Mouse (Mus musculus) liver, embryonic 14.5 days (tissue): ENCODE data around the gene Bcl2l11. TPM values are rescaled to one million over a fixed set of nuclear protein-coding genes. Genes with fewer than 3 reads are reported as not detected.

Source experiments
- ATAC-seq: fragments of 200-750 bp; cut with Nextera tagmentation; 2 replicates; pipeline ENCODE4 v1.8.0; 2017; ENCODE audit warnings: moderate number of reproducible peaks, mild to moderate bottlenecking, moderate library complexity; ENCODE audit not compliant: insufficient read depth
- DNase-seq, 3 experiments: peaks; one replicate each; pipeline ENCODE4 v3.0.0-alpha.2; 2012 to 2013; ENCODE audit warnings: low read depth in 3 of 3, low spot score in 3 of 3
- H3K27ac ChIP-seq: fragments of 300-500 bp; sonication (generic); 2 replicates; pipeline ENCODE4 v1.5.1; 2014; ENCODE audit warnings: moderate library complexity, mild to moderate bottlenecking, control low read depth, inconsistent platforms
- H3K27me3 ChIP-seq: fragments of 300-500 bp; sonication (generic); 2 replicates; pipeline ENCODE4 v1.6.1; 2014; ENCODE audit warnings: mild to moderate bottlenecking, low read length, moderate library complexity; ENCODE audit not compliant: control insufficient read depth, insufficient read depth
- H3K36me3 ChIP-seq: fragments of 300-500 bp; sonication (generic); replicated peaks from 2 replicates; pipeline ENCODE4 v1.6.1; 2014; ENCODE audit warnings: low read depth; ENCODE audit not compliant: control insufficient read depth, insufficient read depth
- H3K4me1 ChIP-seq, 2 experiments: fragments of 200-500 bp in 1 of 2; fragments of 300-500 bp in 1 of 2; sonication (generic) in 1 of 2; replicated peaks; 2 replicates each; pipeline ENCODE4 v1.6.1; 2012 to 2014; ENCODE audit warnings: antibody characterized with exemption in 1 of 2, inconsistent platforms in 1 of 2, low read length in 1 of 2; ENCODE audit not compliant: control insufficient read depth in 2 of 2, insufficient read depth in 2 of 2
- H3K4me2 ChIP-seq: fragments of 300-500 bp; sonication (generic); 2 replicates; pipeline ENCODE4 v1.6.1; 2014; ENCODE audit warnings: low read depth, mild to moderate bottlenecking, control low read depth, moderate library complexity
- H3K4me3 ChIP-seq, 2 experiments: fragments of 200-500 bp in 1 of 2; fragments of 300-500 bp in 1 of 2; sonication (generic) in 1 of 2; 2 replicates each; pipeline ENCODE4 v1.5.1; 2012 to 2014; ENCODE audit warnings: low read depth in 2 of 2, low read length in 2 of 2, mild to moderate bottlenecking in 2 of 2, control low read depth in 1 of 2, inconsistent platforms in 1 of 2, moderate library complexity in 1 of 2; ENCODE audit not compliant: insufficient read depth in 1 of 2
- H3K9ac ChIP-seq: fragments of 300-500 bp; sonication (generic); replicated peaks from 2 replicates; pipeline ENCODE4 v1.6.1; 2014; ENCODE audit warnings: mild to moderate bottlenecking, control low read depth, moderate library complexity
- H3K9me3 ChIP-seq: fragments of 300-500 bp; sonication (generic); 2 replicates; pipeline ENCODE4 v1.6.1; 2016; ENCODE audit warnings: low read length, mixed read lengths; ENCODE audit not compliant: control insufficient read depth
- CTCF ChIP-seq: IDR thresholded peaks from 2 replicates; pipeline ENCODE4 v1.5.1; 2016; ENCODE audit warnings: antibody characterized with exemption, low read depth, control low read depth
- EP300 ChIP-seq: IDR thresholded peaks from 2 replicates; pipeline ENCODE4 v1.6.1; 2016; ENCODE audit warnings: antibody characterized with exemption, low read depth
- WGBS: fragments of 180-500 bp; shearing (Covaris S2); extraction: QIAGEN DNeasy Blood & Tissue Kit; methylation state at CpG from one replicate; pipeline ENCODE4 v1.1.7; 2014; ENCODE audit not compliant: insufficient replicate concordance; 5-methylcytosine and 5-hydroxymethylcytosine counted together
- polyA plus RNA-seq, 2 experiments: library from polyadenylated mRNA; depleted of rRNA in 1 of 2; stranded (reverse) in 1 of 2; unstranded in 1 of 2; fragments of >200 nt; fragmentation: Nextera tagmentation in 1 of 2; extraction: Ambion mirVana in 1 of 2; gene quantifications; 2 replicates each; pipeline versions ENCODE4 v1.2.1 to v1.2.3; 2012 to 2014

Gene Bcl2l11
- polyA plus RNA-seq, 2 experiments: 3.3 to 4.5 TPM

DNA sequence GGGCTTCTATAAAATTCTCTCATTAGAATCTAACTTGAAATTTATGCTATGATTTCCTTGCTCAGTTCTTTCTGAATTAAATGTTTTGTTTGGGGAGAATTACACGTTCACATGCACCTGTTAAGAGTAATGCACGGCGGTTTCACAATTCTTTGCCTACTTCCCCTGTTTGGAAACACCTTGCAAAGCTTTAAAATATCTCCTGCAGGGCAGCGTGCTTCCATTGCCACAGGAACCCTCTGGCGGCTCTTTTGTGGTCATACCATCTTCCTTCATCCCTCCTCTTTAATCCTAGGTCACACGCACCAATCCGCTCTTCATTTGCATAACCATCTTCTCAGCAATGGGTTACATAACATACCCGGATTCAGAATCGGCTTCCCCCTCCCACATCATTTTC, 14.3 kb upstream of the Bcl2l11 start:
- TF ChIP-seq EP300: no peak
- no peak for TF ChIP-seq CTCF
- DNase-seq (no peak), ATAC-seq (no peak)
- H3K9ac ChIP-seq: no peak overlapping the region
- no peaks in the 10 kb centered on the region for H3K27me3 ChIP-seq
- no peaks in the 10 kb centered on the region for H3K4me1 ChIP-seq
- no peak overlapping the region for H3K4me2 ChIP-seq
- no peak overlapping the region for H3K4me3 ChIP-seq
- no peaks in the 10 kb centered on the region for H3K36me3 ChIP-seq
- no peak overlapping the region for H3K27ac ChIP-seq
- no peaks in the 10 kb centered on the region for H3K9me3 ChIP-seq
- WGBS: 48% methylated on average over 9 of the region's 9 CpGs

DNA sequence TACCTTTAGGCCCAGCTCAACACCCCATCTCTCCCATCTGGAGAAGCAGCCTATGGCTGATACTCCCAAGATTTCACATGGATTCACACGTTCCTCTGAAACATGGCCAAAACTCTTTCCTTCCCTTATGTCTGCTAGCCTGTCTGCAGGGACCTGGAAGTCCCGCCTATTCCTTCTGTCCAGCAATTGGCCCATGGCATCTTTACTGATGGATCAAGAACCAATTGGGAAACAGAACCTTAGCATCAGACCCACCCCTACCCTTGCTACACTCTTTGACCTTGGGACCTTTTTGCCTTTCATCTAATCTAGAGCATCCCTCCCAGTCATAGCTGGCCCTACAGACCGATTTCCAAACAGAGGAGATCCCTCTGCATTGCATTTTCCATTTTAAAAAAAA, 11.2 kb upstream of the Bcl2l11 start:
- ATAC-seq (no peak), DNase-seq (no peak)
- 61% methylated on average over 3 of the region's 3 CpGs for WGBS
- Histone ChIP-seq H3K4me3 (no peak overlapping the region), H3K27ac (no peak overlapping the region), H3K9ac (no peak overlapping the region), H3K4me2 (no peak overlapping the region), H3K4me1 (no peaks in the 10 kb centered on the region), H3K27me3 (no peaks in the 10 kb centered on the region), H3K9me3 (no peaks in the 10 kb centered on the region), H3K36me3 (no peaks in the 10 kb centered on the region)
- TF ChIP-seq EP300 (no peak), CTCF (no peak)

- H3K9me3 ChIP-seq: no peaks in the 10 kb centered on the region
- no peak overlapping the region for H3K4me2 ChIP-seq
- ATAC-seq: no peak
- H3K27ac ChIP-seq: no peak overlapping the region
- H3K9ac ChIP-seq: no peak overlapping the region
- TF ChIP-seq EP300 (no peak), CTCF (no peak)
- WGBS: 45% methylated on average over 4 of the region's 4 CpGs
- H3K36me3 ChIP-seq: no peaks in the 10 kb centered on the region
- H3K4me3 ChIP-seq: no peak overlapping the region
- H3K27me3 ChIP-seq: no peaks in the 10 kb centered on the region
- no peak for DNase-seq
- H3K4me1 ChIP-seq: no peaks in the 10 kb centered on the region
These were observed 10.3 kb upstream of the Bcl2l11 start for GRCm38 (mm10) chr2:128115579-128115978.

DNA sequence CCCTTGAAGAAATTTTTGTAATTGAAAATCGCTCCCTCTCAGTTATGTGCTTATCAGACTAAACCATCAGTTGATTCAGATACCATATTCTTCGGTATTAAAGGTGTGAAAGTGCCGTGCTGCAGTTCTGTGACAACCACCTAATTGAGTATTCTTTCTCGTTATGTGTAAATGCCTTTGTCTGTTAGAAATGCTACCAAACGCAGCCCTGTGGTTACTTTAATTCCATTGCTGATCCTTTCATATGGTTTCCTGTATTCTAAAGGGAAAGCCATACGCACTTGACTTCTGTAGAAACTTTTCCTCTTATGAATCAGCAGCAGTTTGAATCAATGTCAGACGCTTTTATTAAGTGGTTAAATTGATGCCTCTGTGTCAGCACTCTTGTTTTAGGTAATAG, 8.2 kb upstream of the Bcl2l11 start:
- Histone ChIP-seq H3K4me3 (no peak overlapping the region), H3K9ac (no peak overlapping the region), H3K27ac (no peak overlapping the region), H3K4me2 (no peak overlapping the region), H3K9me3 (no peaks in the 10 kb centered on the region), H3K4me1 (no peaks in the 10 kb centered on the region), H3K36me3 (no peaks in the 10 kb centered on the region), H3K27me3 (peaks cover 9% of the 10 kb centered on the region)
- TF ChIP-seq EP300 (no peak), CTCF (no peak)
- no peak for ATAC-seq
- no peak for DNase-seq
- WGBS: 66% methylated on average over 7 of the region's 7 CpGs

- no peaks in the 10 kb centered on the region for H3K36me3 ChIP-seq
- H3K4me3 ChIP-seq: no peak overlapping the region
- no peaks in the 10 kb centered on the region for H3K4me1 ChIP-seq
- ATAC-seq: no peak
- DNase-seq: no peak
- 74% methylated on average over 9 of the region's 9 CpGs for WGBS
- peaks cover 22% of the 10 kb centered on the region for H3K27me3 ChIP-seq
- H3K9ac ChIP-seq: no peak overlapping the region
- H3K4me2 ChIP-seq: no peak overlapping the region
- H3K27ac ChIP-seq: no peak overlapping the region
- H3K9me3 ChIP-seq: no peaks in the 10 kb centered on the region
- TF ChIP-seq EP300: no peak
- no peak for TF ChIP-seq CTCF
These were observed 6.9 kb upstream of the Bcl2l11 start for GRCm38 (mm10) chr2:128118971-128119370.

- no peaks in the 10 kb centered on the region for H3K9me3 ChIP-seq
- no peak overlapping the region for H3K4me3 ChIP-seq
- H3K36me3 ChIP-seq: no peaks in the 10 kb centered on the region
- no peak for ATAC-seq
- H3K4me2 ChIP-seq: peak overlapping the region; percentile 87
- no peak overlapping the region for H3K9ac ChIP-seq
- TF ChIP-seq CTCF: peak; percentile 79
- no peak for TF ChIP-seq EP300
- H3K27ac ChIP-seq: no peak overlapping the region
- WGBS: 3% methylated on average over 9 of the region's 9 CpGs
- H3K27me3 ChIP-seq: peaks cover 41% of the 10 kb centered on the region
- DNase-seq: no peak
- peaks cover 0 to 10% of the 10 kb centered on the region in 2 experiments; a peak in 2 of 4 replicates for H3K4me1 ChIP-seq
These were observed 3.3 kb upstream of the Bcl2l11 start for GRCm38 (mm10) chr2:128122491-128122890.
